Mouse (Mus musculus): Measurements from ENCODE around the gene Rhoc.

DNA sequence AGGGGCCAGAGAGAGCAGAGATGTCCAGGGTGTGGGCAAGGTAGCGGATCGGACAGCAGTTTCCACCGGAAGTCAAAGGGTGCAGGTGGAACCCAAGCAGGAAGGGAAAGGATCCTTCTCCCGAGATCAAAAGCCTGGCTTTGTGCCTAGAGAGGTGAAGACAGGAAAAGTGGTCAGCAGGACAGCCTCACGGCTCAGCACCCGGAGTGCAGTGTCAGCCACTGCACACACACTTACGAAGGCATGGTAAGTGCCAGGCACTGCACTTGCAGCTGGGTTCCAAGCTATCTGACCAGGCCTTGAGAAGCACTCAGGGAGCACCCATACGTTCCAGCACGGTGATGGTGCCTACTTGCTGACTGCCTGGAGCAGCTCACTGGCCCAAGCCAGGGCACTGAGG is 17.4 kb downstream of the Rhoc start:
- TF ChIP-seq CTCF (IDR thresholded peaks at IDR 0.05 in 2 of 3, conservative IDR thresholded peaks at IDR 0.05 in 1 of 3; ENCODE audit: control insufficient read depth in 1 of 3, insufficient read depth in 1 of 3, low read depth in 2 of 3, low read length in 3 of 3, poor library complexity in 1 of 3, severe bottlenecking in 1 of 3) (no peak), TCF12 (IDR thresholded peaks at IDR 0.05; ENCODE audit: low read depth, low read length) (no peak)

All from MEL (cell line).